Mouse (Mus musculus) stomach, postnatal 0 days (tissue): ENCODE results near the gene Hagh.

Experiments
- CTCF ChIP-seq: IDR thresholded peaks from 2 replicates; pipeline ENCODE4 v1.5.1; 2016; ENCODE audit warnings: antibody characterized with exemption, low read depth, mild to moderate bottlenecking, moderate library complexity
- EP300 ChIP-seq: optimal IDR thresholded peaks from 2 replicates; pipeline ENCODE3; 2016; ENCODE audit warnings: antibody characterized with exemption

GRCm38 (mm10) chr17:24888862-24889261, 48.9 kb downstream of the Hagh start:
- TF ChIP-seq CTCF (no peak), EP300 (no peak)
